Mouse (Mus musculus) spleen, adult 2 months (tissue): ENCODE results near the gene Prkcsh.

Source experiments
- CTCF ChIP-seq: fragments of 200-500 bp; IDR thresholded peaks from 2 replicates; pipeline ENCODE4 v1.5.1; 2011; ENCODE audit warnings: mild to moderate bottlenecking, inconsistent platforms; ENCODE audit not compliant: insufficient read depth, insufficient read length, insufficient replicate concordance; ENCODE audit errors: extremely low read depth
- POLR2A ChIP-seq: fragments of 200-500 bp; IDR thresholded peaks from 2 replicates; pipeline ENCODE4 v1.6.1; 2011; ENCODE audit warnings: low read depth, low read length, inconsistent platforms

DNA sequence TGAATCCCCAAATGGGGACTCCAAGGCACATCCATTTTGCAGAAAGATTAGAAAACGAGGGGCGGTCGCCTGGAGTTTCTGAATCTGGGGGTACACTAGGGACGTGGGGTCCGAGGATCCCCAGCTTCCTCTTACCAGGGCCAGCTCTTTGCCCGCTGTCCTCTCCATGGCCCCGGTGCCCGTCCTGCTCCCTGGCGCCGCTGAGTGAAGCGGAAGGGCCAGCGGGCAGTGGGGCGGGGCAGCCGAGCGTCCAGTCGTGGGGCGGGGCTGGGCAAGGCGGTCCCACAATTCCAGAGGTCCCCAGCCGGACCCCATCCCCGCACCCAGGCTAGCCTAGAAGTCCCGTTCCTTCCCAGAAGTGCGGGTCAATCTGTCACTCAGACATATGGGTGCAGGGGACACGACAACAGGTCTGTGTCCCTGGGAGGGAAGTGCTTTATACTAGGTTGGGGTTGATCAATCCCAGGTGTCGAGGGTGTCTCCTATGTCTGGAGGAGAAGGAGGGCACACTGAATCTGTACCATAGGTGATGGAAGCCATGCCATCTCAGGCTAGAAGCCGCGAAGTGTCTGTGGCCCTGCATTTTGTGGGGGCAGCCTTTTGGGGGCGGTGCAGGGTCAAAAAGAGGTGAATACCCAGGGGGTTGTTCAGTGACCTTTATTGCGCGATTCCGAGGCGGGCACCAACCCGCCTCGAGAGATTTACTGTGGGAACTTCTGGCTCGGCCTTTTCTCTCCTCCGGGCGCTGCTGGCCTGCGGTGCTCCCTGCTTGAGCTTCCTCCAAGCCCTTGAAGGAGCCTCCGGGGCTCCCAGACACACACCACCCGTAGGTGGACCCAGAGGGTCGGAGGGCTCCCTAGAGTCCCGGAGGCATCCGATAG, 13.1 kb upstream of the Prkcsh start, which contains the start of gene Rgl3:
- TF ChIP-seq CTCF (no peak), POLR2A (no peak)
